Mouse (Mus musculus) forelimb bud, embryonic 11.5 days (tissue): Measurements from ENCODE around the gene Tmem121b.

Source experiments
- DNase-seq: peaks from one replicate; pipeline ENCODE4 v3.0.0-alpha.2; 2012; ENCODE audit warnings: low read depth, low spot score

Tmem121b gene

DNA sequence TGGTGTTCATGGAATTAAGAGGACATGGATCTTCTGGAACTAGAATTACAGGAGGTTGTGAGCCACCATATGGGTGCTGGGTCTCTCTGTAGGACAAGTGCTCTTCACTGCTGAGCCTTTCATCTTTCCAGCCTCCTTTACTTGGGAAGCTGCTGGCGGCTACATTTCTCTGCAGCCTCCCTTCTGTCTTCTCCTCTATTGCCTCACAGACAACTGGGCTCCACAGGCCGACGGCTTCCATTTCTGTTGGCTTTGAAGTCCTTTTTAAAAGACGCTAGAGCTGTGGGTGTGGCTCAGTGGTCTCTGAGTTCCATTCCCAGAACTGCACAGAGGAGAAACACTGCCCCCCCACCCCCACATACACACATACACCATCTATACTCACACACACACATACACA is 28.2 kb downstream of the Tmem121b start:
- DNase-seq, result no peak

DNA sequence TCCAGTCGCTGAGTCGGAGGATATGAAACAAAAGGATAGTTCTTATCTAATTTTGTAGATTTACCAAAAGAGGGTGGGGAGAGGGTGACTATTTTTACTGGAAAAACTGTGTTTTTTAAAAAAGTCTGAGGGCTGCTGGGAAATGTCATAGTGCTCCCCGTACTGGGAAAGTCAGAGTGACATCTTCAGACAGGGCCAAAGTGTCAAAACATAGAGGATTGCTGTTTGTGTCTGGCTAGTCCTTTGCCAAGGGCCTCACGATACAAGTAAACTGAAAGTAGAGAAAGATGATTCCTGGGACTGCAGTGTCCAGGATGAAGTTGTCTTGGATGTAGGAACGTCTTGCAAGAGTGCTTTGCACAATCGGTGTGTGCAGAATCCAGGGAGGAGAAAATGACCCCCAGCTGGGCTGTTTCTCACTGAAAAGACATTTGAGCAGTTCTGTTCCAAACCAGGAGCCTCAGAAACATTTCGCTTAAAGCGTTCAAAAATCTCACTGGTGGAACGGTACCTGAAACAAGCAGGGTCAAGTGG is 29.1 kb downstream of the Tmem121b start:
- no peak for DNase-seq

DNA sequence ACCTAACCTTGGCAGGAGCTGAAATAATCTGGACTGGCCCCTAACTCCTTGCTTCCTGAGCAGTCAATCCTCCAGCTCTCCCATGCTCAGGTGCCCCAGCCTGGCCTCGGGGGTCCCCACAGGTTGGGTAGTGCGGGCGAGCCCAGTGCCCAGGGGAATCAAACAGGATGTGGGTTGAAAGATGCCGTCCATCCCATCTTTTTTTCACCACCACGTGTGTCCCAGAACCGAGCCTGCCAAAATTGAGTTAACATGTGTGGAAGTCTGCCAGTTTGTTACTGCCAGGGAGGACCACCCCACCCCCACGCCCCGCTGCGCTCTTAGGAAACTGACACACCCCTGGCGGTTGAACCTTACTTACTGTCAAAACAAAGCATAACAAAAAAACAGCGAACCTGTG is 29.7 kb downstream of the Tmem121b start:
- no peak for DNase-seq

DNA sequence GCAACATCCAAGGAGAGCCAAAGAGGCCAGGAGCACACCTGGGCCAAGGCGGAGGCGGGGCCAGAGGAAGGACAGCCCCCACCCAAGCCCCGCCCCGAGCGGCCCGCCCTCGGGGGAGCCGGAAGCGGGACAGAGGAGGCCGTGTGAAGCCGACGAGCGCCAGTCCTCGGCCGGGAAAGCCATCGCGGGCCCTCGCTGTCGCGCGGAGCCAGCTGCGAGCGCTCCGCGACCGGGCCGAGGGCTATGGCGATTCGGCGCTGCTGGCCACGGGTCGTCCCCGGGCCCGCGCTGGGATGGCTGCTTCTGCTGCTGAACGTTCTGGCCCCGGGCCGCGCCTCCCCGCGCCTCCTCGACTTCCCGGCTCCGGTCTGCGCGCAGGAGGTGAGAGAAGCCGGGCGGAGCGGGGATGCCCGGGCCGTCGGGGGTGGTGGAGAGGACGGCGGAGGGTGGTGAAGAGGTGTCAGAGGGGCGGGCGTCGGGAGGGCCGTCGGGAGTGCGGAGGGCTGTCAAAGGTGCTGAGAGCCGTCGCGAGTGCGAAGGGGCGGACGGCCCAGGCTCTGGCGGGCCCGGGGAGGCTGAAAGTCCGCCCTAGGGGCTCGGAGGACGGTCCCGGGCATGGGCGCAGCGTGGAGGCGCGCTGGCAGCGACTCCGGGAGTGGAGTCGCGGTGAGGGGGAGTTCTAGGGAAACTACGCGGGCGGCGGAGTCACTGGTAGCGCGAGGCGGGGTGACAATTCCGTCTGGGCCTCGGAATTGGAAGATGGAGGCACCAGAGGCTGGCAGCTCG is 30.3 kb downstream of the Tmem121b start, which contains the start of gene Il17ra:
Gene Il17ra (plus strand): TSS at position 162 of the 786 bp plus-strand sequence.
- peak; percentile 51 for DNase-seq

DNA sequence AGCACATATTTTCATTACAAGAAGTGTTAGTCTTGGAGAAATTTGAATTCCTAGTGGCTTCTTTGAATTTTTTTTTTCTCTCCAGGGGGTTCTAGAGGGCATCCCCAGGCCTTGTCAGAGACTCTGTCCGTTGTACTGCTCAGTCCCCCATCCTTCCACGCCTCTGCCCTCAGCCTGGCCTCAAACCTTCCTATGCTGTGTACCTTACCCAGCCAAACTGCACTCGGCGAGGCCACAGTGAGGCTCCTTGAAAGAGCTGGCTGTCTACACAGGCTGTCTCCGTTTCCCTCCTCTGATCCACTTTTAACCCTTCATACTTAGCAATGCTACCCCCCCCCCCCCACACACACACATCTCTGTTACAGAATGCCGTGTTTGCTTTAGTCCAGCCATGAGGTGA is 31.4 kb downstream of the Tmem121b start:
- DNase-seq, result no peak

DNA sequence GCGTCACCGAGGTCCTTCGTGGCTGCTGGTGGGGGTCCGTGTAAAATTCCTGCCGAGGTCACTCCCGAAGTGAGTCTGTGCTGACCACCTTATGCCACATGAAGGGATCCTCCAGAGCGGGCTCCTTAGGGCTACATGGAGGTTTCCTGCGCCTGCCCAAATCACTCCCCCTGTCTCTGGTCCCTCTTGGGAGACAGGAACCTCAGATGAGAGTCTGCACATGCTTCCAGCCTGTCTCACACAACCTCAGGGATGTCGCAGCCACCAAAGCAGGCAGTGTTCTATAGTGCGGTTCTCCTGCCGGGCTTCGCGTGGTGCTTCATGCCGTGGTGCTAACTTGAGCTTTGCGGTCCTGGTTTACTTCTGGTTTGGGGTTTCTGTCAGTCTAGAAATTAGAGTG is 32.4 kb downstream of the Tmem121b start:
- DNase-seq, result no peak

DNA sequence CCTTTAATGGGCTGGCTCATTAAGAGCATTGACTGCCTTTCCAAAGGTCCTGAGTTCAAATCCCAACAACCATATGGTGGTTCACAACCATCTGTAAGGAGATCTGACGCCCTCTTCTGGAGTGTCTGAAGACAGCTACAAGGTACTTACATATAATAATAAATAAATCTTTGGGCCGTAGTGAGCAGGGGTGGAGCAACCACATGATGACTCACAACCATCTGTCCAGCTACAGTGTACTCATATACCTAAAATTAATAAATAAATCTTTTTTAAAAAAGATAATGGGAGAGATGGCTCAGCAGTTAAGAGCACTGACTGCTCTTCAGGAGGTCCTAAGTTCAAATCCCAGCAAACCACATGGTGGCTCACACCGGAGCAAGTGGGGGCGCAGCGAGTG is 35.9 kb downstream of the Tmem121b start:
- no peak for DNase-seq

DNA sequence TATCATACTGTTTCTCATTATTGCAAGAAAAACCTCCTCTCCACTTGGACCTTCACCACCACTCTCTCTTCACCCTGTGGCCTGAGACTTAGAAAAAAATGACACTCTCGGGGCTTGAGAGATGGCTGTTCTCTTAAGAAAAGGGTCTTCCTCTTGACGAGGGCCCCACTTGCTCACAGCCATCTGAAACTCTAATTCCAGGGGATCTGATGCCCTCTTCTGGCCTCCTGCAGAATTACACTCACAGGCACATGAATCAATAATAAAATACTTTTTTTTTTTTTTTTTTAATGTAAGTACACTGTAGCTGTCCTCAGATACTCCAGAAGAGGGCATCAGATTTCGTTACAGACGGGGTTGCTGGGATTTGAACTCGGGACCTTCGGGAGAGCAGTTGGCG is 36.5 kb downstream of the Tmem121b start:
- no peak for DNase-seq

DNA sequence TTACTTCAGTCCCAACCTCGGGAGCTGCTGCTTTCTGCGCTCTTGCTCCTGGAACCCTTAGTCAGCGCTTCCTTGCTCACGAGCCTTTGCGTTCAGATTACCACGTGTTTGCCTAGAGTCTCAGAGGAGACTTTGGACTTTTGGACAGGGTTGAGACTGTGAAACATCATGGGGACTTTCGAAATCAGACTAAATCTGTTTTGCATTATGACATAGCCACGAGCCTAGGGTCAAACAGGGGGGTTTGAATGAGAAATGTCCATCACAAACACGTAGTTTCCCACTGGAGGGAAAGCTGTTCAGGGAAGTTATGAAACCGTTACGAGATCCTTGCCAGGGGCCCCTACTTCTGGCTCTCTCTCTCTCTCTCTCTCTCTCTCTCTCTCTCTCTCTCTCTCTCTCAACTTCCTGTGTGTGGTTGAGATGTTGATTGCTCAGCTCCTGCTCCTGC is 39.0 kb downstream of the Tmem121b start:
- DNase-seq, result no peak

DNA sequence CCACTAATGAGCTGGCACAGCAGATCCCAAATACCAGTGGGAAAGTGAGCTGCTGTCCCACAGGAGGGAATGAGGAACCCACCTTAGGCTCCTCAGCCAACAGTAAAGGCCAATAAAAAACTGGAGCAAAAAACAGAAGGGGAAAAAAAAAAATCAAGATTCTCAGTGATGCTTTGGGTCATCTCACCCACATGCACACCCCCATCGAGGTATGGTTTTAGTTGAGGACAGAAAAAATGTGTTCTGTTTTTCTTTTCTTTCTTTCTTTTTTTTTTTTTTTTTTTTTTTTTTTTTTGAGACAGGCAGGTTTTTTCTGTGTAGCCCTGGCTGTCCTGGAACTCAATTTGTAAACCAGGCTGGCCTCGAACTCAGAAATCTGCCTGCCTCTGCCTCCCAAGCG is 40.1 kb downstream of the Tmem121b start:
- DNase-seq, result no peak

DNA sequence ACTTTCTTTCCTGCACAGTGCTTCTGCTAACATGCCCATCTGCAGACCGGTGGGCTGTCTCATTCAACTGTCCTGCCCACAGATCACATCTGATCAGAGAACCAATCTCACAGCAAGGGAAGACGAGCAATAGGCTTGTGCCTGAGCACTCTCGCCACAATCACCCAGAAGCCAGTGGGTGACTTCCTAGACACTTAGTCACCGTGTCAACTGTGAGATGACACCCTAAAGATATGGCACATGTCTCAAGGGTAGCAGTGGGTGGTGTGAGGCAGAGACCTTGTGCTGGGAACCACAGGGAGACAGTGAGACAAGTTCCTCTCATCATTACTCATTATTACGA is 40.5 kb downstream of the Tmem121b start:
- DNase-seq, result no peak

DNA sequence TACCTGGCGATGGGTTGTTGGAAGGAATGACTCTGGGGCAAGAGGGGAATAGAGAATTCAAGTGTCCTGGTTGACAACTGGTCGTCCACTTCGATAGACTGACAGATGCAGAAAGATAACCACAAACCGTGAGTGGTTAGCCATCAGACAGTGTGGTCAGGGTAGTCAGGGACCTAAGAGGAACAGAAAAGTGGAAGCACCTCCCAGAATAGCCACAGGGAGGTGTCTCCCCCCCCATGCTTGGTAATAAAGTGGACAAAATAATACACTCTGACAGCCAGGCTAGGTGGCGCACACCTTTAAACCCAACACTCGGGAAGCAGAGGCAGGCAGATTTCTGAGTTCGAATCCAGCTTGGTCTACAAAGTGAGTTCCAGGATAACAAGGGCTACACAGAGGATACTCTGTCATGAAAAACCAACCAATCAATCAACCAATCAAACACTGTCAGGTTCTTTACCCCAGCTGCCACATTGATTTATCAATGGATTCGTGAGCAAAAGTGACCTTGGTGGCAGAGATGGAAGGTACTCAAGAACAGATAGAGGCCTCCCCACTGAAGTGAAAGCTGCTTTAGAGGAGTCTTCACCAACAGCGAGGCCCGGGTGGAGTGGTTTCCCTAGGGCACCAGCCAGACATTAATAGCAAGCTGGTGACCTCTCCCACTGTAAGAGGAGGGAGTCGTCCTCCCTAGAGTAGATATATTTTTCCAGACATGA is 41.1 kb downstream of the Tmem121b start:
- no peak for DNase-seq

DNA sequence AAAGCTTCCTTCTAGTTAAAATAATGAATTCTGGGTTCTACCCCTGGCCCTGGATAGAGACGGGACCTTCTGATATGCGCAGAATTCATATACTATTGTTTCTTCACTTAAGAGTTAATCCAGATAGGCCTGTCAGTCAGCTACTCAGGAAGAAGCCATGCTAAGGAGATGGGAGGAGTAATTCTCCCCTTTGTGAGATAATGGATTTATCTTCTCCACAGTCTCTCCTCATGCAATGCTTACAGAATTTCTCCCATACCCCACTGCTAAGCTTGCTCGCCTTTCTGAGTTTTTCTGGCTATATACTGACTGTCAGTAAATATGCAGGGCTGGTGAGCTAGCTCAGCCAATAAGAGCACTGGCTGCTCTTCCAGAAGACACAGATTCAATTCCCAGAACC is 43.4 kb downstream of the Tmem121b start:
- no peak for DNase-seq

DNA sequence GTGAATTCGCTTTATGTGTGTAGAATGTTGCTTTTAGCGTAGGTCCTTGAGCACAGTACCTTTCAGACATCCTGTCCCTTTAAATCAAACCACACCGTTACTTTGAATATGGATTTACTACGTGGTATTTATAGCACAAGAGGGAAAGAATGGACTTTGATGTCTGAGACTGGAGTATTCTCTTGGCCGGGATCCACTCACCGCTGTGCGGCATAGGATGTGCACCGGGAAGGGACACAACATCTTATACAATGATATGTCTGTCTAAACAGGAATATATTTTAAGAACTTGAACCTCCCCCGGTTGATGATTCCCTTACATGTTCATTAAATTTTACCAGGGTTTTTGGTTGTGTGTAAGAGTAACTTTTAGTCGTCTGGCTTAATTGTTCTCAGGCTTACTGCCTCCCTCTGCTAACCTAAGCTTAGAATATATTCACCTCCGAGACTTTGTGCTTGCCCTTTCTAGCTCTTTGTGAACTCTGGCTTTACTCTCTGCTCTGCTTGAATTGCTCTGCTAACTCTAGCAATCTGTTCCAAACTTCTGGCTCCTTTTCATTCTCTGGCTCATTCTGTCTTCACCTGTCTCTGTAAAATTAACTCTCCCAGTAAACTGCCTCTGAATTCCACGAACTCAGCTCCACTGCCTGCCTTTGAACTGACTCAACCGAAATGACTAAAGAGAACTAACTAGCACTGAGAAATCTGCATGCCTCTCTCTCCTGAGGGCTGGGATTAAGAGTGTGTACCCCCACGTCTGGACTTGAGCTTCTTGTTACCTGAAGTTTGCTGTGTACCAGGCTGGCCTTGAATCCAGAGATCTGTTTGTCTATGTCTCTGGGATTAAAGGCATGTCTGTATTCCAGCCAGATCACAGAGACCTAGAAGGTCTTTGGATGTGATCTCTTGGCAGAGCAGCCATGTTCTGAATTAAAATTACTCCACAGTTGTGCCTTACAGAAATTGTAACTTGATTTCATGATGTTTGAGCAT is 49.9 kb downstream of the Tmem121b start:
- no peak for DNase-seq

DNA sequence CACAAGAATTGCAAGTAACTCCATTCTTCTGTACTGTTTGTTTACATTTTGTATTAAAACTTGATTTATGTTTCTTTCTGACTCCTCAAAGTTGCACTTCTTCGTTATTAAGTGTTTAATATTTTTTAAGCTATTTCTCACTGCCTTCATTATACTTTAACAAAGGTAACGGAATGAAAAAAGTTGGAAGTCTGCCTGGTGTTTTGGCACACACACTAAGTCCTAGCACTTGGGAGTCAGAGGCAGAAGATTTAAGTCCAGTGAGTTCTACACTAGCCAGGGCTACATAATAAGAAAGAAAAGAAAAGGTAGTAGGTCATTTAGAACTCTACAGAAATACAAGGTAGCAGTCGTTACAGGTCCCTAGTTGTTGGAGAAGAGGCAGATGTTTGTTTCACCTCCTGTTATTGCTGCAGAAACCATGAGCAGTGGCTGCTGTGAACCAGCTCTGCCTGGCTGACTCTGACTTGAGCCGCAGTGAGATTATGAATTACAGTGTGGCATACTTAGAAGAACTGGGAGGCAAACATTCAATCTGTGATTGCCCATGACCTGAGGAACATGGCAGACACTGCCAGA is 51.3 kb downstream of the Tmem121b start:
- no peak for DNase-seq
